Mouse (Mus musculus) retina, embryonic 14.5 days (tissue): ENCODE measurements around the gene Sirpb1a.
"Not testable (repeated sequence)": the region's sequence is repeated elsewhere in the genome, so short reads cannot be mapped to it uniquely, and the experiment has no call there.

ENCODE experiments used
- DNase-seq: peaks from one replicate; pipeline ENCODE4 v3.0.0-alpha.2; 2015; ENCODE audit warnings: low spot score

Gene Sirpb1a

GRCm38 (mm10) chr3:15426447-15426846, at the start of gene Sirpb1a:
Sirpb1a (minus strand) TSS chr3:15426520.
- DNase-seq: not testable (repeated sequence)

GRCm38 (mm10) chr3:15474831-15475230, 48.5 kb upstream of the Sirpb1a start:
- DNase-seq: not testable (repeated sequence)

- not testable (repeated sequence) for DNase-seq
Observed at GRCm38 (mm10) chr3:15470158-15470557, 43.8 kb upstream of the Sirpb1a start.

- DNase-seq: not testable (repeated sequence)
Observed at GRCm38 (mm10) chr3:15443936-15444335, 17.6 kb upstream of the Sirpb1a start.

GRCm38 (mm10) chr3:15439844-15440243, 13.5 kb upstream of the Sirpb1a start:
- DNase-seq: not testable (repeated sequence)

GRCm38 (mm10) chr3:15427917-15428316, 1.6 kb upstream of the Sirpb1a start:
- no peak for DNase-seq

GRCm38 (mm10) chr3:15355690-15356089, 70.6 kb downstream of the Sirpb1a start:
- DNase-seq: not testable (repeated sequence)

GRCm38 (mm10) chr3:15350318-15350717, 76.0 kb downstream of the Sirpb1a start:
- not testable (repeated sequence) for DNase-seq

- DNase-seq: not testable (repeated sequence)
Observed at GRCm38 (mm10) chr3:15345606-15346005, 80.7 kb downstream of the Sirpb1a start.

- DNase-seq: no peak
Observed at GRCm38 (mm10) chr3:15340287-15340686, 86.0 kb downstream of the Sirpb1a start.

- no peak for DNase-seq
Observed at GRCm38 (mm10) chr3:15334182-15334581, 92.1 kb downstream of the Sirpb1a start.

GRCm38 (mm10) chr3:15332063-15332462, 94.3 kb downstream of the Sirpb1a start, which contains the start of gene Gm9733:
Gm9733 (minus strand) TSS chr3:15332302.
- DNase-seq: no peak

- DNase-seq: no peak
Observed at GRCm38 (mm10) chr3:15331545-15331944, 94.8 kb downstream of the Sirpb1a start.

- no peak for DNase-seq
Observed at GRCm38 (mm10) chr3:15329549-15329948, 96.8 kb downstream of the Sirpb1a start.
